Mouse (Mus musculus): Measurements from ENCODE around the gene Adamtsl5. TPM values are rescaled to one million over a fixed set of nuclear protein-coding genes. Genes with fewer than 3 reads are reported as not detected.

Gene Adamtsl5
- polyA plus RNA-seq, 1 experiment from 2014 or later, result 0.31 TPM

DNA sequence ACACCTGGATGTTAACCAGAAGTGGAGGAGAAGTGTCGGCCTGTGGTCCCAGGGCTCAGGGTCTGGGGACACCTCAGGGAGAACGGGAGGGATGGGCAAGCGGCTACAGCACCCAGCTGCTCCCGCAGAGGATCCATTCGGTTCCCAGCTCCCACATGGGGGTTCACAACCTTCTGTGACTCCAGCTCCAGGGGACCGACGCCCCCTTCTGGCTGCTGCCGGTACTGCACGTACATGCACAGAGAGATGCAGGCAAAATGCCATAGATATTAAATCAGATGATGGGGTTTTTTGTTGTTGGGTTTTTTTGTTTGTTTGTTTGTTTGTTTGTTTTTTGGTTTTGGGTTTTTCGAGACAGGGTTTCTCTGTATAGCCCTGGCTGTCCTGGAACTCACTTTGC, 29.5 kb upstream of the Adamtsl5 start:
- ATAC-seq (ENCODE audit: low FRiP score), result no peak
- 52% methylated on average over 10 of the region's 10 CpGs for WGBS
- DNase-seq (ENCODE audit: low spot score, missing footprints), result peak; percentile 92
- Histone ChIP-seq H3K27ac (ENCODE audit: low read depth, low read length) (no peak overlapping the region), H3K4me1 (ENCODE audit: control insufficient read depth, insufficient read depth, low read length) (0 out of 2 replicates have a peak, but pooled peaks cover 2% of the 10 kb centered on the region), H3K4me2 (no peak overlapping the region), H3K36me3 (ENCODE audit: control insufficient read depth, insufficient read depth, low read length) (peaks cover 15% of the 10 kb centered on the region), H3K4me3 (ENCODE audit: low read depth, low read length) (no peak overlapping the region), H3K9me3 (ENCODE audit: control insufficient read depth, low read length) (no peaks in the 10 kb centered on the region), H3K9ac (ENCODE audit: low read length) (no peak overlapping the region), H3K27me3 (ENCODE audit: control insufficient read depth, insufficient read depth, low read length) (no peaks in the 10 kb centered on the region)

DNA sequence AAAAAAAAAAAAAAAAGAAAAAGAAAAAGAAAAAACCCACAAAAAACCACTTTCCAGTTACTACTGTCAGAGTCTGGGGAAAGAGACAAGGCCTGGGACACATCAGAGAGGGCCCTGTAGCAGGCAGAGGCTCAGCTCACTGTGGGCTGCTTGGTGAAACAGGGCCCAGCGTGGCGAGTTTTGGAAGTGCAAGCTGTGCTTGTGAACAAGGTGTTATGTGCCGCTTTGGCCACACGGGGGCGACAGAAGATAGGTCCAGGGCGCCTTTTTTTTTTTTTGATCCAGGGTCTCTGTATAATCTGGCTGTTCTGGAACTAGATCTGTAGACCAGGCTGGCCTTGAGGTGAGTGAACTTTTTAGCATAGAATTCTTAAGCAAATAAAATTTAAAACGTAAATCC, 27.9 kb upstream of the Adamtsl5 start:
- 3% methylated on average over 7 of the region's 7 CpGs for WGBS
- peak; percentile 100 for DNase-seq (ENCODE audit: low spot score, missing footprints)
- H3K4me2 ChIP-seq, result no peak overlapping the region
- no peak overlapping the region for H3K4me3 ChIP-seq (ENCODE audit: low read depth, low read length)
- peaks cover 8% of the 10 kb centered on the region; the same call in 1 of the 2 replicates for H3K4me1 ChIP-seq (ENCODE audit: control insufficient read depth, insufficient read depth, low read length)
- H3K27ac ChIP-seq (ENCODE audit: low read depth, low read length), result no peak overlapping the region
- H3K36me3 ChIP-seq (ENCODE audit: control insufficient read depth, insufficient read depth, low read length), result peaks cover 3% of the 10 kb centered on the region
- peak; percentile 49; the same call in 1 of the 2 replicates for ATAC-seq (ENCODE audit: low FRiP score)
- no peaks in the 10 kb centered on the region for H3K9me3 ChIP-seq (ENCODE audit: control insufficient read depth, low read length)
- H3K9ac ChIP-seq (ENCODE audit: low read length), result no peak overlapping the region
- H3K27me3 ChIP-seq (ENCODE audit: control insufficient read depth, insufficient read depth, low read length), result no peaks in the 10 kb centered on the region

- Histone ChIP-seq H3K27ac (ENCODE audit: low read depth, low read length) (no peak overlapping the region), H3K4me3 (ENCODE audit: low read depth, low read length) (no peak overlapping the region), H3K36me3 (ENCODE audit: control insufficient read depth, insufficient read depth, low read length) (no peaks in the 10 kb centered on the region), H3K9ac (ENCODE audit: low read length) (no peak overlapping the region), H3K27me3 (ENCODE audit: control insufficient read depth, insufficient read depth, low read length) (no peaks in the 10 kb centered on the region), H3K4me2 (no peak overlapping the region), H3K9me3 (ENCODE audit: control insufficient read depth, low read length) (no peaks in the 10 kb centered on the region), H3K4me1 (ENCODE audit: control insufficient read depth, insufficient read depth, low read length) (peaks cover 6% of the 10 kb centered on the region; the same call in 1 of the 2 replicates)
- ATAC-seq (ENCODE audit: low FRiP score), result no peak
- DNase-seq (ENCODE audit: low spot score, missing footprints), result no peak
- 17% methylated on average over 6 of the region's 6 CpGs for WGBS
Measured at GRCm38 (mm10) chr10:80374063-80374462, 25.9 kb upstream of the Adamtsl5 start.

GRCm38 (mm10) chr10:80372706-80373105, 24.5 kb upstream of the Adamtsl5 start:
- no peak for DNase-seq (ENCODE audit: low spot score, missing footprints)
- H3K4me3 ChIP-seq (ENCODE audit: low read depth, low read length), result no peak overlapping the region
- WGBS, result 81% methylated on average over 6 of the region's 6 CpGs
- no peak overlapping the region for H3K27ac ChIP-seq (ENCODE audit: low read depth, low read length)
- no peak overlapping the region for H3K4me2 ChIP-seq
- H3K27me3 ChIP-seq (ENCODE audit: control insufficient read depth, insufficient read depth, low read length), result no peaks in the 10 kb centered on the region
- H3K36me3 ChIP-seq (ENCODE audit: control insufficient read depth, insufficient read depth, low read length), result no peaks in the 10 kb centered on the region
- H3K9me3 ChIP-seq (ENCODE audit: control insufficient read depth, low read length), result no peaks in the 10 kb centered on the region
- H3K9ac ChIP-seq (ENCODE audit: low read length), result no peak overlapping the region
- H3K4me1 ChIP-seq (ENCODE audit: control insufficient read depth, insufficient read depth, low read length), result peaks cover 6% of the 10 kb centered on the region; the same call in 1 of the 2 replicates
- no peak for ATAC-seq (ENCODE audit: low FRiP score)

- WGBS, result 57% methylated on average over 9 of the region's 9 CpGs
- no peaks in the 10 kb centered on the region for H3K27me3 ChIP-seq (ENCODE audit: control insufficient read depth, insufficient read depth, low read length)
- no peak for DNase-seq (ENCODE audit: low spot score, missing footprints)
- H3K4me2 ChIP-seq, result peak overlapping the region; percentile 16; the same call in 1 of the 2 replicates
- H3K9me3 ChIP-seq (ENCODE audit: control insufficient read depth, low read length), result no peaks in the 10 kb centered on the region
- no peak overlapping the region; the same call in 1 of the 2 replicates for H3K9ac ChIP-seq (ENCODE audit: low read length)
- no peak overlapping the region for H3K4me3 ChIP-seq (ENCODE audit: low read depth, low read length)
- peaks cover 6% of the 10 kb centered on the region; the same call in 1 of the 2 replicates for H3K4me1 ChIP-seq (ENCODE audit: control insufficient read depth, insufficient read depth, low read length)
- H3K27ac ChIP-seq (ENCODE audit: low read depth, low read length), result no peak overlapping the region
- no peak for ATAC-seq (ENCODE audit: low FRiP score)
- no peaks in the 10 kb centered on the region for H3K36me3 ChIP-seq (ENCODE audit: control insufficient read depth, insufficient read depth, low read length)
Measured at GRCm38 (mm10) chr10:80371983-80372382, 23.8 kb upstream of the Adamtsl5 start.

DNA sequence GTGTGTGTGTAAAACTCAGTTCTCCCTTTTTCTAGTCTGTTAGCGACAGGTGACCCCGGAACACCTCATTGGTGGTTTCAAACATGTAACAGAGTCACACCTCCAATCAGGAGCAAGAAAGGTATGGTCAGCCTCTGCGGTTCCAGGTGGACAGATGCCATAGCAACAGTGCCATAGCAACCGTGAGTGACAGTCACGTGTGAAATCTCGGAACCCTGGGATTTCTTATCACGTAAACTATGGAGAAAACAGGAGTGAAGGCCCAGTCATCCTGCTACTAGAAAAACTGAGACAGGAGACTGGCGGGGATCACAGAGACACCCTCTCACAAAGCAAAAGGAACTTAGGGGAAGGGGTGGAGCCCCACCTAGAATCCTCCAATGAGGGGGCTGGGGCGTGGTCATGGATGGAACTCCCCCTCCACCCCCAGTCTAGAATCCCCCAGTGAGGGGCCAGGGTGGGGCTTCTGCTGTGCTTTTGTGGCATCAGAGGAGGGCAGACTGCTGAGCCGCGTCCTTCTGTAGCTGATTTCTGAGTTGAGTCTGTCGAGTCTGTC, 23.3 kb upstream of the Adamtsl5 start:
- Histone ChIP-seq H3K27ac (ENCODE audit: low read depth, low read length) (no peak overlapping the region), H3K9ac (ENCODE audit: low read length) (no peak overlapping the region; the same call in 1 of the 2 replicates), H3K4me3 (ENCODE audit: low read depth, low read length) (no peak overlapping the region), H3K4me2 (peak overlapping the region; percentile 16), H3K4me1 (ENCODE audit: control insufficient read depth, insufficient read depth, low read length) (peaks cover 6% of the 10 kb centered on the region; the same call in 1 of the 2 replicates), H3K36me3 (ENCODE audit: control insufficient read depth, insufficient read depth, low read length) (no peaks in the 10 kb centered on the region), H3K9me3 (ENCODE audit: control insufficient read depth, low read length) (no peaks in the 10 kb centered on the region), H3K27me3 (ENCODE audit: control insufficient read depth, insufficient read depth, low read length) (no peaks in the 10 kb centered on the region)
- ATAC-seq (ENCODE audit: low FRiP score), result peak; percentile 75
- peak; percentile 93 for DNase-seq (ENCODE audit: low spot score, missing footprints)
- WGBS, result 4% methylated on average over 12 of the region's 12 CpGs

DNA sequence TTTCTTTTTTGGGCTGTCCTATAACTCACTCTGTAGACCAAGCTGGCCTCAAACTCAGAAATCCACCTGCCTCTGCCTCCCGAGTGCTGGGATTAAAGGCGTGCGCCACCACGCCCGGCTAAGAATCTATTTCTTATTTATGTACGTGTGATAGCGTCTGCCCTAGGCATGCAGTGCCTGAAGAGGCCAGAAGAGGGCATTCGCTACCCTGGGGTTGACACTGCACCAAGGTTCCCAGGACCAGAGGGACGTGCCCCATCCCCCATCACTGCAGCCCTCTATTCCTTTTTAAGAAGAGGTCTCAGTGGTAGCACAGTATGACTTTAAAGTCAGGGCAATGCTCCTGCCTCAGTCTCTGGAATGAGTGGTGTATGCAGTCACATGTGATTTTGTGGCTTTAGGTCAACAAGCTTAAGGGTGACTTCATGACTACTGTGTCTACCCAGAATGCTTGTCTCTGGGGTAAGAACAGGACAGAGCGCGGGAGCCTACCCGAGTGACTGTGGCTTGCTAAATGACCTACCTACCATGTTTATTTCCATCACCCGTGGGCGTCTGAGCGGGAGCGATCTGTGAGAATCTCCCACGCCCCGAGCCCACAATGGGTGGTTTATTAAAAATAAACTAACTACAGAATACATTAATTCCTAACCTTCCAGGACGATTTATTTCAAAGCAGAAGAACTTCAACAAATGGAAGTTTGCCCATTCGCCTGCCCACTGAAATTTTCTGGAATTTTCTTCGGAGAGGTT, 22.0 kb upstream of the Adamtsl5 start:
- no peaks in the 10 kb centered on the region for H3K36me3 ChIP-seq (ENCODE audit: control insufficient read depth, insufficient read depth, low read length)
- H3K4me2 ChIP-seq, result no peak overlapping the region
- no peaks in the 10 kb centered on the region for H3K9me3 ChIP-seq (ENCODE audit: control insufficient read depth, low read length)
- ATAC-seq (ENCODE audit: low FRiP score), result no peak
- no peaks in the 10 kb centered on the region for H3K27me3 ChIP-seq (ENCODE audit: control insufficient read depth, insufficient read depth, low read length)
- H3K27ac ChIP-seq (ENCODE audit: low read depth, low read length), result no peak overlapping the region
- H3K4me1 ChIP-seq (ENCODE audit: control insufficient read depth, insufficient read depth, low read length), result peaks cover 6% of the 10 kb centered on the region; the same call in 1 of the 2 replicates
- H3K4me3 ChIP-seq (ENCODE audit: low read depth, low read length), result no peak overlapping the region
- no peak overlapping the region for H3K9ac ChIP-seq (ENCODE audit: low read length)
- WGBS, result 81% methylated on average over 21 of the region's 21 CpGs
- DNase-seq (ENCODE audit: low spot score, missing footprints), result no peak

- H3K9me3 ChIP-seq (ENCODE audit: control insufficient read depth, low read length), result no peaks in the 10 kb centered on the region
- H3K27ac ChIP-seq (ENCODE audit: low read depth, low read length), result no peak overlapping the region
- 87% methylated on average over 6 of the region's 6 CpGs for WGBS
- H3K36me3 ChIP-seq (ENCODE audit: control insufficient read depth, insufficient read depth, low read length), result no peaks in the 10 kb centered on the region
- H3K9ac ChIP-seq (ENCODE audit: low read length), result no peak overlapping the region
- peaks cover 6% of the 10 kb centered on the region; the same call in 1 of the 2 replicates for H3K4me1 ChIP-seq (ENCODE audit: control insufficient read depth, insufficient read depth, low read length)
- H3K27me3 ChIP-seq (ENCODE audit: control insufficient read depth, insufficient read depth, low read length), result no peaks in the 10 kb centered on the region; the same call in 1 of the 2 replicates
- no peak for ATAC-seq (ENCODE audit: low FRiP score)
- DNase-seq (ENCODE audit: low spot score, missing footprints), result no peak
- no peak overlapping the region for H3K4me2 ChIP-seq
- no peak overlapping the region for H3K4me3 ChIP-seq (ENCODE audit: low read depth, low read length)
Measured at GRCm38 (mm10) chr10:80368392-80368791, 20.2 kb upstream of the Adamtsl5 start.

DNA sequence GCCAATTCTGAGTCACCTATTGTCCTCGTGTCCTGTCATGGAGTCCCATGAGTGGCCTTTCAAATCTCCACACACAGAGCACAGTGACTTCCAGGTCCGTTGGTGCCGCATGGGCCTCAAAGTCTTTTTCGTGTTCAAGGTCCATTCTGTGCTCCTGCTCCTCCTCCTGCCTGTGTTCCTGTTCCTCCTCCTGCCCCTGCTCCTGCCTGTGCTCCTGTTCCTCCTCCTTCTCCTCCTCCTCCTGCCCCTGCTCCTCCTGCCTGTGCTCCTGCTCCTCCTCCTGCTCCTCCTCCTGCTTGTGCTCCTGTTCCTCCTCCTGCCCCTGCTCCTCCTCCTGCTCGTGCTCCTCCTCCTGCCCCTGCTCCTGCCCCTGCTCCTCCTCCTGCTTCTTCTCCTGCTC, 19.7 kb upstream of the Adamtsl5 start:
- 60% methylated on average over 5 of the region's 5 CpGs for WGBS
- Histone ChIP-seq H3K36me3 (ENCODE audit: control insufficient read depth, insufficient read depth, low read length) (no peaks in the 10 kb centered on the region), H3K9me3 (ENCODE audit: control insufficient read depth, low read length) (no peaks in the 10 kb centered on the region), H3K9ac (ENCODE audit: low read length) (no peak overlapping the region), H3K4me1 (ENCODE audit: control insufficient read depth, insufficient read depth, low read length) (peaks cover 6% of the 10 kb centered on the region; the same call in 1 of the 2 replicates), H3K27ac (ENCODE audit: low read depth, low read length) (no peak overlapping the region), H3K4me2 (no peak overlapping the region), H3K27me3 (ENCODE audit: control insufficient read depth, insufficient read depth, low read length) (no peaks in the 10 kb centered on the region; the same call in 1 of the 2 replicates), H3K4me3 (ENCODE audit: low read depth, low read length) (no peak overlapping the region)
- no peak for DNase-seq (ENCODE audit: low spot score, missing footprints)
- no peak for ATAC-seq (ENCODE audit: low FRiP score)

All from midbrain, embryonic 11.5 days (tissue).